Mouse (Mus musculus): ENCODE measurements around the gene Tecpr1. TPM values are rescaled to one million over a fixed set of nuclear protein-coding genes. Genes with fewer than 3 reads are reported as not detected.

The Tecpr1 gene
- polyA plus RNA-seq, 1 experiment: 5.4 TPM

GRCm38 (mm10) chr5:144232531-144232930 lies 9.1 kb upstream of the Tecpr1 start:
- no peak for TF ChIP-seq GATA1 (IDR thresholded peaks at IDR 0.05; ENCODE audit: low read length)

GRCm38 (mm10) chr5:144231410-144231809 lies 8.0 kb upstream of the Tecpr1 start:
- TF ChIP-seq GATA1 (IDR thresholded peaks at IDR 0.05; ENCODE audit: low read length): no peak

GRCm38 (mm10) chr5:144230216-144230615 lies 6.8 kb upstream of the Tecpr1 start:
- TF ChIP-seq GATA1 (IDR thresholded peaks at IDR 0.05; ENCODE audit: low read length): no peak

GRCm38 (mm10) chr5:144226220-144226619 lies 2.8 kb upstream of the Tecpr1 start:
- no peak for TF ChIP-seq GATA1 (IDR thresholded peaks at IDR 0.05; ENCODE audit: low read length)

GRCm38 (mm10) chr5:144223899-144224816 lies 743 bp upstream of the Tecpr1 start:
- TF ChIP-seq GATA1 (IDR thresholded peaks at IDR 0.05; ENCODE audit: low read length): no peak

GRCm38 (mm10) chr5:144222811-144223502 lies 458 bp downstream of the Tecpr1 start:
- TF ChIP-seq GATA1 (IDR thresholded peaks at IDR 0.05; ENCODE audit: low read length): no peak

- TF ChIP-seq GATA1 (IDR thresholded peaks at IDR 0.05; ENCODE audit: low read length): no peak
These were observed 2.1 kb downstream of the Tecpr1 start for GRCm38 (mm10) chr5:144221305-144221704.

- no peak for TF ChIP-seq GATA1 (IDR thresholded peaks at IDR 0.05; ENCODE audit: low read length)
These were observed 3.5 kb downstream of the Tecpr1 start for GRCm38 (mm10) chr5:144219936-144220335.

GRCm38 (mm10) chr5:144219306-144219705 lies 4.1 kb downstream of the Tecpr1 start:
- TF ChIP-seq GATA1 (IDR thresholded peaks at IDR 0.05; ENCODE audit: low read length): no peak

GRCm38 (mm10) chr5:144218061-144218460 lies 5.4 kb downstream of the Tecpr1 start:
- TF ChIP-seq GATA1 (IDR thresholded peaks at IDR 0.05; ENCODE audit: low read length): no peak

GRCm38 (mm10) chr5:144215992-144216391 lies 7.4 kb downstream of the Tecpr1 start:
- no peak for TF ChIP-seq GATA1 (IDR thresholded peaks at IDR 0.05; ENCODE audit: low read length)

GRCm38 (mm10) chr5:144214453-144214852 lies 9.0 kb downstream of the Tecpr1 start:
- no peak for TF ChIP-seq GATA1 (IDR thresholded peaks at IDR 0.05; ENCODE audit: low read length)

GRCm38 (mm10) chr5:144207478-144207877 lies 15.9 kb downstream of the Tecpr1 start:
- TF ChIP-seq GATA1 (IDR thresholded peaks at IDR 0.05; ENCODE audit: low read length): no peak

- no peak for TF ChIP-seq GATA1 (IDR thresholded peaks at IDR 0.05; ENCODE audit: low read length)
These were observed 17.3 kb downstream of the Tecpr1 start for GRCm38 (mm10) chr5:144206069-144206468.

GRCm38 (mm10) chr5:144204911-144205310 lies 18.5 kb downstream of the Tecpr1 start:
- TF ChIP-seq GATA1 (IDR thresholded peaks at IDR 0.05; ENCODE audit: low read length): no peak

GRCm38 (mm10) chr5:144204303-144204702 lies 19.1 kb downstream of the Tecpr1 start:
- TF ChIP-seq GATA1 (IDR thresholded peaks at IDR 0.05; ENCODE audit: low read length): no peak

Data from G1E-ER4 (cell line).